Mouse (Mus musculus) MEL (cell line): Measurements from ENCODE around the gene Sun2. TPM values are rescaled to one million over a fixed set of nuclear protein-coding genes. Genes with fewer than 3 reads are reported as not detected.

Experiments
- DNase-seq: peaks from one replicate; pipeline ENCODE4 v3.0.0; 2011; ENCODE audit warnings: low read depth, low spot score
- H3K27ac ChIP-seq: 2 replicates; pipeline ENCODE4 v1.5.1; 2012; ENCODE audit warnings: low read depth, mild to moderate bottlenecking, control low read depth, low read length, moderate library complexity; ENCODE audit not compliant: control insufficient read depth
- H3K27me3 ChIP-seq, 2 experiments: fragments of 150-350 bp in 1 of 2; sonication (generic) in 1 of 2; 2 replicates each; pipeline ENCODE4 v1.6.1; 2012; ENCODE audit warnings: low read length in 2 of 2, mild to moderate bottlenecking in 2 of 2, improper control_type of control experiment in 1 of 2, moderate library complexity in 1 of 2; ENCODE audit not compliant: insufficient read depth in 2 of 2, control insufficient read depth in 1 of 2
- H3K36me3 ChIP-seq, 2 experiments: 2 replicates each; pipeline ENCODE4 v1.6.1; 2012 to 2014; ENCODE audit warnings: low read length in 2 of 2, improper control_type of control experiment in 1 of 2, inconsistent platforms in 1 of 2, mild to moderate bottlenecking in 1 of 2; ENCODE audit not compliant: insufficient read depth in 2 of 2, control insufficient read depth in 1 of 2
- H3K4me1 ChIP-seq, 2 experiments: fragments of 150-350 bp in 1 of 2; sonication (generic) in 1 of 2; 2 replicates each; pipeline ENCODE4 v1.6.1; 2012; ENCODE audit warnings: low read length in 2 of 2, improper control_type of control experiment in 1 of 2, mild to moderate bottlenecking in 1 of 2; ENCODE audit not compliant: insufficient read depth in 2 of 2, control insufficient read depth in 1 of 2
- H3K4me3 ChIP-seq, 2 experiments: fragments of 150-350 bp in 1 of 2; sonication (generic) in 1 of 2; 2 replicates each; pipeline ENCODE4 v1.5.1; 2012; ENCODE audit warnings: low read depth in 2 of 2, low read length in 2 of 2, mild to moderate bottlenecking in 2 of 2, moderate library complexity in 2 of 2, control low read depth in 1 of 2, improper control_type of control experiment in 1 of 2; ENCODE audit not compliant: control insufficient read depth in 1 of 2, insufficient read depth in 1 of 2
- H3K79me2 ChIP-seq: 2 replicates; pipeline ENCODE4 v1.6.1; 2012; ENCODE audit warnings: mild to moderate bottlenecking, low read length, moderate library complexity; ENCODE audit not compliant: control insufficient read depth, poor library complexity, insufficient read depth
- H3K9ac ChIP-seq: 2 replicates; pipeline ENCODE4 v1.6.1; 2012; ENCODE audit warnings: low read depth, mild to moderate bottlenecking, control low read depth, low read length, moderate library complexity; ENCODE audit not compliant: control insufficient read depth, poor library complexity, severe bottlenecking
- H3K9me3 ChIP-seq: fragments of 150-350 bp; sonication (generic); replicated peaks from 2 replicates; pipeline ENCODE4 v1.6.1; 2012; ENCODE audit warnings: mild to moderate bottlenecking, low read length, improper control_type of control experiment, moderate library complexity; ENCODE audit not compliant: insufficient read depth
- CHD2 ChIP-seq: IDR thresholded peaks from 2 replicates; pipeline ENCODE4 v1.6.1; 2011; ENCODE audit warnings: low read length, improper control_type of control experiment
- ELF1 ChIP-seq: IDR thresholded peaks from 2 replicates; pipeline ENCODE4 v1.6.1; 2014; ENCODE audit warnings: low read depth, mild to moderate bottlenecking, inconsistent platforms, low read length, improper control_type of control experiment, moderate library complexity
- EP300 ChIP-seq, 2 experiments: IDR thresholded peaks; 2 replicates each; pipeline ENCODE4 v1.6.1; 2011; ENCODE audit warnings: improper control_type of control experiment in 2 of 2, low read length in 2 of 2, low read depth in 1 of 2, mild to moderate bottlenecking in 1 of 2
- ETS1 ChIP-seq: IDR thresholded peaks from 2 replicates; pipeline ENCODE4 v1.6.1; 2012; ENCODE audit warnings: low read depth, mild to moderate bottlenecking, inconsistent platforms, low read length, improper control_type of control experiment, moderate library complexity
- HCFC1 ChIP-seq: IDR thresholded peaks from 2 replicates; pipeline ENCODE4 v1.6.1; 2012; ENCODE audit warnings: low read depth, mild to moderate bottlenecking, inconsistent platforms, low read length, improper control_type of control experiment, moderate library complexity
- MAX ChIP-seq: IDR thresholded peaks from 2 replicates; pipeline ENCODE4 v1.6.1; 2011; ENCODE audit warnings: low read length, improper control_type of control experiment
- MEF2A ChIP-seq: IDR thresholded peaks from 2 replicates; pipeline ENCODE4 v1.6.1; 2014; ENCODE audit warnings: low read depth, mild to moderate bottlenecking, inconsistent platforms, low read length, improper control_type of control experiment; ENCODE audit not compliant: poor library complexity, insufficient replicate concordance, severe bottlenecking; ENCODE audit errors: extremely low read depth
- MXI1 ChIP-seq: IDR thresholded peaks from 2 replicates; pipeline ENCODE4 v1.6.1; 2011; ENCODE audit warnings: mild to moderate bottlenecking, low read depth, low read length, improper control_type of control experiment
- NELFE ChIP-seq: IDR thresholded peaks from 2 replicates; pipeline ENCODE4 v1.6.1; 2011; ENCODE audit warnings: low read depth, low read length, improper control_type of control experiment
- NRF1 ChIP-seq: IDR thresholded peaks from 2 replicates; pipeline ENCODE4 v1.6.1; 2014; ENCODE audit warnings: low read depth, mild to moderate bottlenecking, inconsistent platforms, low read length, improper control_type of control experiment, moderate library complexity; ENCODE audit not compliant: poor library complexity, insufficient read depth, severe bottlenecking
- POLR2AphosphoS2 ChIP-seq: IDR thresholded peaks from 2 replicates; pipeline ENCODE4 v1.6.1; 2011; ENCODE audit warnings: low read length, improper control_type of control experiment
- RAD21 ChIP-seq: IDR thresholded peaks from 2 replicates; pipeline ENCODE4 v1.6.1; 2011; ENCODE audit warnings: mild to moderate bottlenecking, low read depth, low read length, improper control_type of control experiment
- TBP ChIP-seq: IDR thresholded peaks from 2 replicates; pipeline ENCODE4 v1.8.0; 2011; ENCODE audit warnings: low read depth, low read length, improper control_type of control experiment
- UBTF ChIP-seq: IDR thresholded peaks from 2 replicates; pipeline ENCODE4 v1.6.1; 2012; ENCODE audit warnings: low read depth, mild to moderate bottlenecking, inconsistent platforms, low read length, improper control_type of control experiment, moderate library complexity, borderline replicate concordance; ENCODE audit not compliant: insufficient read depth
- USF1 ChIP-seq: IDR thresholded peaks from 2 replicates; pipeline ENCODE4 v1.6.1; 2014; ENCODE audit warnings: low read depth, mild to moderate bottlenecking, inconsistent platforms, low read length, improper control_type of control experiment, moderate library complexity
- USF2 ChIP-seq, 2 experiments: IDR thresholded peaks; 2 replicates each; pipeline ENCODE4 v1.6.1; 2011 to 2012; ENCODE audit warnings: improper control_type of control experiment in 2 of 2, low read length in 2 of 2, borderline replicate concordance in 1 of 2, inconsistent platforms in 1 of 2, low read depth in 1 of 2, mild to moderate bottlenecking in 1 of 2; ENCODE audit not compliant: insufficient read depth in 1 of 2
- ZKSCAN1 ChIP-seq: IDR thresholded peaks from 2 replicates; pipeline ENCODE4 v1.6.1; 2012; ENCODE audit warnings: low read depth, mild to moderate bottlenecking, inconsistent platforms, low read length, improper control_type of control experiment, moderate library complexity
- ZNF384 ChIP-seq: IDR thresholded peaks from 2 replicates; pipeline ENCODE4 v1.6.1; 2012; ENCODE audit warnings: low read depth, mild to moderate bottlenecking, inconsistent platforms, low read length, improper control_type of control experiment
- polyA plus RNA-seq, 2 experiments: library from polyadenylated mRNA; stranded (reverse) in 1 of 2; unstranded in 1 of 2; fragments of >175 nt in 1 of 2; fragments of >200 nt in 1 of 2; gene quantifications; 2 replicates each; pipeline versions ENCODE4 v1.2.1 to v1.2.4; 2012; ENCODE audit warnings: low replicate concordance in 2 of 2, low read depth in 1 of 2; ENCODE audit not compliant: insufficient read length in 2 of 2, insufficient read depth in 1 of 2, missing spikeins in 1 of 2
- total RNA-seq: library from RNA; depleted of rRNA; stranded (reverse); fragments of 300-350 nt; gene quantifications from 2 replicates; pipeline ENCODE4 v1.2.3, GENCODE M21; 2012

Sun2 gene
- total and polyA plus RNA-seq, 3 experiments = 4.3 to 10.6 TPM; not detected in 1

DNA sequence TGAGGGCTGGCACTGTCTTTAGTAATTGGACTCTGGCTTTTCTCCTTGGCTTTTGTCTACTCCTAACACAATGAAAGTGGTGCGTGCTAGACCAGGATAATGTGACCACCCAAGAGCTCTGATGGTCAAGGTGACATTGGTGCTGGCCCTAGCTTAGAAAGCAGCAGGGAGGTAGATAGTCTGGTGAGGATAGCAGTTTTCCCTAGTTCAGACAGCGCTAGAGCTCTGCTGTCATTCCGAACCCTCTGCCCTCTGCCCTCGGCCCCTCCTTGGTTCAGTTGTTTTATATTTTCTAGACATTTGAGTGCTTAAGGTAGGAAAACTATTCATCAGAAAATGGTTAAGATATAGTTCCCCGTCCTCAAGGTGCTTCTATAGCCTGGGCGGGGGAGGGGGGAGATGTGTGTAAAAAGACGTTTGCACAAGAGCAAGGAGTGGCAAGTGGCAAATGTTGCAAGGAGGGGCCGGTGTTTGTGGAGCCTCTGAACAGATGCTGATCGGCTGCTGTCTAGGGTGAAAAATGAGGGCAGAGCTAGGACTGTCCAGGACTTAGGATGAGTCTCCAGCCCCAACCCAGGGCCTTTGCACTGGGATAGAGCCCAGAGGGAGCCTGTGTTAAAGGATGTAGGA is 44.7 kb downstream of the Sun2 start:
- H3K4me1 ChIP-seq = peaks cover 5 to 26% of the 10 kb centered on the region in 2 experiments
- H3K36me3 ChIP-seq = peaks cover 0 to 27% of the 10 kb centered on the region in 2 experiments; a peak in 3 of 4 replicates
- H3K27me3 ChIP-seq = no peaks in the 10 kb centered on the region
- H3K4me3 ChIP-seq = no peak overlapping the region
- H3K79me2 ChIP-seq = peaks cover 34% of the 10 kb centered on the region
- no peak overlapping the region for H3K9ac ChIP-seq
- no peaks in the 10 kb centered on the region for H3K9me3 ChIP-seq
- no peak overlapping the region for H3K27ac ChIP-seq
- no peak for DNase-seq
- TF ChIP-seq ELF1 (no peak), POLR2AphosphoS2 (no peak), USF2 (IDR thresholded peaks at IDR 0.05; ENCODE audit: borderline replicate concordance in 1 of 2, insufficient read depth in 1 of 2, low read depth in 1 of 2, low read length in 2 of 2) (no peak)
- TF ChIP-seq, all 39 proteins: peak for 0

DNA sequence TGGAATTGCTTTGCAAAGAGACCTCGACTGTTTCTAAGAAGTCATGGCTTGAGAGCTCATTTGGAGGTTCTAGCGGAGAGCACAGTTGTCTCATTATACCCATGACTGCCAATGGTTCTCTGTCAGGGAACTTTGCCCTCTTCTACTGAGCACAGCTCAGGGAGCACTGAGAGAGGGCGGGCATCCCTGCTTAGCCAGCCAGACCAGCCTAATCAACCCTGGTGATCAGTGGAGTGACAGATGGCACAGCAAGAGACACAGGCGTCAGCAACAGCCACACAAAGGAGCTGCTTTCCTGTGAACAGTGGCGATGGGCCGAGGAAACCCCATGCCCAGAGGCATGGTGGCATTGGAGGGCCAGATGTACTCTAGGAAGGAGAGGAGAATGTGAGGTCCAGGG is 45.3 kb downstream of the Sun2 start:
- Histone ChIP-seq H3K9me3 (no peaks in the 10 kb centered on the region), H3K79me2 (peaks cover 41% of the 10 kb centered on the region), H3K4me1 (peaks cover 5 to 31% of the 10 kb centered on the region in 2 experiments), H3K4me3 (no peak overlapping the region), H3K36me3 (peaks cover 0 to 33% of the 10 kb centered on the region in 2 experiments; a peak in 3 of 4 replicates), H3K9ac (no peak overlapping the region), H3K27me3 (no peaks in the 10 kb centered on the region), H3K27ac (no peak overlapping the region)
- no peak for DNase-seq
- TF ChIP-seq ETS1 (no peak), ZKSCAN1 (no peak), CHD2 (no peak), POLR2AphosphoS2 (no peak), RAD21 (no peak), HCFC1 (no peak), MXI1 (no peak), USF1 (no peak), UBTF (no peak), MEF2A (no peak), NRF1 (no peak), NELFE (no peak), USF2 (IDR thresholded peaks at IDR 0.05; ENCODE audit: borderline replicate concordance in 1 of 2, insufficient read depth in 1 of 2, low read depth in 1 of 2, low read length in 2 of 2) (no peak), ZNF384 (no peak), EP300 (IDR thresholded peaks at IDR 0.05; ENCODE audit: low read depth in 1 of 2, low read length in 2 of 2) (no peak), MAX (no peak), TBP (no peak)
